Mouse (Mus musculus) hindbrain, embryonic 16.5 days (tissue): ENCODE measurements around the gene Kcnk10. TPM values are rescaled to one million over a fixed set of nuclear protein-coding genes. Genes with fewer than 3 reads are reported as not detected.

Source experiments
- ATAC-seq: fragments of 200-750 bp; cut with Nextera tagmentation; 2 replicates; pipeline ENCODE4 v1.8.0; 2017; ENCODE audit warnings: moderate TSS enrichment, moderate library complexity
- H3K27ac ChIP-seq: fragments of 300-500 bp; sonication (generic); 2 replicates; pipeline ENCODE4 v1.5.1; 2014; ENCODE audit warnings: low read depth, mild to moderate bottlenecking, control low read depth, low read length, moderate library complexity
- H3K27me3 ChIP-seq: fragments of 300-500 bp; sonication (generic); replicated peaks from 2 replicates; pipeline ENCODE4 v1.6.1; 2014; ENCODE audit warnings: low read length; ENCODE audit not compliant: control insufficient read depth, insufficient read depth
- H3K36me3 ChIP-seq: fragments of 300-500 bp; sonication (generic); 2 replicates; pipeline ENCODE4 v1.6.1; 2014; ENCODE audit warnings: mild to moderate bottlenecking, low read length, moderate library complexity, mixed read lengths; ENCODE audit not compliant: control insufficient read depth, insufficient read depth
- H3K4me1 ChIP-seq: fragments of 300-500 bp; sonication (generic); 2 replicates; pipeline ENCODE4 v1.6.1; 2014; ENCODE audit warnings: low read depth, low read length; ENCODE audit not compliant: control insufficient read depth, insufficient read depth
- H3K4me2 ChIP-seq: fragments of 300-500 bp; sonication (generic); 2 replicates; pipeline ENCODE4 v1.6.1; 2014; ENCODE audit warnings: mild to moderate bottlenecking, low read length, control low read depth, moderate library complexity
- H3K4me3 ChIP-seq: fragments of 300-500 bp; sonication (generic); 2 replicates; pipeline ENCODE4 v1.5.1; 2014; ENCODE audit warnings: mild to moderate bottlenecking, low read length, control low read depth, moderate library complexity
- H3K9ac ChIP-seq: fragments of 300-500 bp; sonication (generic); 2 replicates; pipeline ENCODE4 v1.6.1; 2014; ENCODE audit warnings: low read depth, mild to moderate bottlenecking, control low read depth, low read length, moderate library complexity
- H3K9me3 ChIP-seq: fragments of 300-500 bp; sonication (generic); 2 replicates; pipeline ENCODE4 v1.6.1; 2014; ENCODE audit warnings: mild to moderate bottlenecking, low read length, moderate library complexity; ENCODE audit not compliant: control insufficient read depth
- WGBS: fragments of 180-500 bp; shearing (Covaris S2); extraction: QIAGEN DNeasy Blood & Tissue Kit; methylation state at CpG from one replicate; pipeline ENCODE4 v1.1.7; 2014; 5-methylcytosine and 5-hydroxymethylcytosine counted together
- polyA plus RNA-seq: library from polyadenylated mRNA; unstranded; fragments of >200 nt; fragmentation: Nextera tagmentation; extraction: Ambion mirVana; gene quantifications from 2 replicates; pipeline ENCODE4 v1.2.1, GENCODE M21; 2015

Gene Kcnk10
- polyA plus RNA-seq, 1 experiment from 2014 or later = 35.0 TPM

DNA sequence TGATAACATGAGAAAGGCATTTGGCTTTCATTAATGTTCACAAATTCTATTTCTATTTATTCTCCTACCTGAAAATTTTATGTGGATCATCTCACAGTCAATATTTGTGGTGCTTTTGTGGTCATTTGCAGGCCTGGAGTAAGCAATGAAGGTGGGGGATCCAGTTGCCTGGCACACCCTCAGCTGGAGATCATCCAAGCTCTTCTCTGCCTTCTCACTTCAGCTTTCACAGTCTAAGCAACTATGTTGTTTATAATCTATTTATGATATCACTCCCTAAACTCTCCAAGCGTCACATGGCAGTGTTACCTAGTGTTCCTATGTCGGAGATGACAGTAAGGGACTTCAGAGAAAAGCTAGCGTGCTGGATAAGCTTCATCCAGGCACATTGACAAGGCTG, 18.1 kb downstream of the Kcnk10 start:
- H3K4me3 ChIP-seq = no peak overlapping the region
- no peaks in the 10 kb centered on the region for H3K36me3 ChIP-seq
- H3K4me2 ChIP-seq = no peak overlapping the region
- 83% methylated on average over 3 of the region's 3 CpGs for WGBS
- no peak overlapping the region for H3K9ac ChIP-seq
- ATAC-seq = no peak
- H3K9me3 ChIP-seq = no peaks in the 10 kb centered on the region
- no peaks in the 10 kb centered on the region for H3K27me3 ChIP-seq
- H3K4me1 ChIP-seq = peaks cover 17% of the 10 kb centered on the region
- no peak overlapping the region for H3K27ac ChIP-seq

DNA sequence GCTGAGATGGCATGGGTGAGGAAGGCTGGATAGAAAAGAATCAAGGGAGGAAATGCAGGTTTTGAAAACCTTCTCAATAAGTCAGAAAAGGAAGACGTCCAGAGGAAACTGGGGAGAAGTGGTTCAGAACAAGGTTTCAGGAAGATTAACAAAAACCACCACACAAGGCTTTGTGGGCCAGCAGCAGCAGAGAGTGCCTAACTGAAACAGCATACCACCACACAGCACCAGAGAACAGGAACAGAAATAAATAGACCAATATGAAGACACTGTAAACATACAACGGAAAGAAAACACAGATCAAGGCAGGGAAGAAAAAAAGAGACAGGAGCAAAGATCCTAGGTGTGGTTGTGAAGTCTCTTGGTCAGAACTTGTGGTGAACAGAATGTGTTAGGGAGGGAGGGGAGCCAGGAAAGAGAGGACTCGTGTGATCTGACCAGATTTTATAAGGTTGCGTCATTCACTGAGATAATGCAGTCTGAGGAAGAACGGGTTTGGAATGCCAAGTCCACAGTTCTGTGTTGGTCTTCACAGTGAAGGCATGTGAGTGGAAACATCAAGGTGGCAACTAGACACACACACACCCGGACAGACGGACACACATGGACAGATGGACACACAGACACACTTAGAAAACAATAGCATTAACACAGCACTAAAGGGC, 21.0 kb downstream of the Kcnk10 start:
- 84% methylated on average over 7 of the region's 7 CpGs for WGBS
- Histone ChIP-seq H3K36me3 (no peaks in the 10 kb centered on the region), H3K9me3 (no peaks in the 10 kb centered on the region), H3K27ac (no peak overlapping the region), H3K4me2 (no peak overlapping the region), H3K4me1 (no peaks in the 10 kb centered on the region), H3K27me3 (no peaks in the 10 kb centered on the region), H3K9ac (no peak overlapping the region), H3K4me3 (no peak overlapping the region)
- ATAC-seq = no peak

DNA sequence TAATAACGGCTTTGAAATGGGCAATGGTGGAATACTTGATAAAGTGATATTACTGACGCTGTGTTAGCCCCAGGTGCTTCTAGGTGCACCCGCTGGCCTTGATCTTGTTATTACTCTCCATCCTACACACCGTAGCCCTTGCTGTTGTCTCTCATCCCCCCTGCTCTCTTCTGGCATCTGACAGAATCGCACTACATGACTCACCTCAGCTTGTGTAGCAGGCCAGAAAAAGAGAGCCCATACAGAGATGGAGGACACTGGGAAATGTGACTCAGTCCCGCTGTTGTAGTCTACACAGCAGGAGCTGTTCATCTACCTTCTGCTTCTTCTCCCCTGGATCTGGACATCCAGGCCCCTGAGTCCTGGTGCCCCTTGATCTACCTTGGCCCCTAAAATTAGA, 28.1 kb downstream of the Kcnk10 start:
- H3K4me1 ChIP-seq = no peaks in the 10 kb centered on the region
- WGBS = 86% methylated on average over 6 of the region's 6 CpGs
- ATAC-seq = no peak
- no peak overlapping the region for H3K4me2 ChIP-seq
- H3K9me3 ChIP-seq = no peaks in the 10 kb centered on the region
- no peak overlapping the region for H3K9ac ChIP-seq
- no peaks in the 10 kb centered on the region for H3K36me3 ChIP-seq
- no peak overlapping the region for H3K27ac ChIP-seq
- H3K27me3 ChIP-seq = no peaks in the 10 kb centered on the region
- no peak overlapping the region for H3K4me3 ChIP-seq

DNA sequence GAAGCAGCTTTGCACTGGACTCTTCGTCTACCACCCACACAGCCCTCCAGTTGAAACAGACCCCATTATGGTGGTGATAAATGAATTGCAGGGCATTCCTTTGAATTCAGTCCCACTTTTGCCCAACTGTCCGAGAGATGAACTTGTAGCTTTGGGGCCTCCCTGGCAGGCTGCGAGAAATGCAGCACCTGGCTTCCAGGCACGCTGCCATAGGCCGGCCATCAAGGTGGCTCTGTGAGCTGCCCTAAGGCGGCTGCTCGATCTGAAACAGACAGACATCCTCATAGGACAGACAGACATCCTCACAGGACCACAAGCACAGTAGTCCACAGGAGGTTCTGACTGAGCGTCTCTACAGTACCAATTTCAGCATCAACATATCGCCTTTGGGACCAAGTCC, 30.0 kb downstream of the Kcnk10 start:
- H3K4me3 ChIP-seq = no peak overlapping the region
- ATAC-seq = no peak
- no peaks in the 10 kb centered on the region for H3K27me3 ChIP-seq
- 71% methylated on average over 9 of the region's 9 CpGs for WGBS
- no peak overlapping the region for H3K9ac ChIP-seq
- H3K4me1 ChIP-seq = no peaks in the 10 kb centered on the region
- H3K27ac ChIP-seq = no peak overlapping the region
- H3K9me3 ChIP-seq = no peaks in the 10 kb centered on the region
- no peak overlapping the region for H3K4me2 ChIP-seq
- H3K36me3 ChIP-seq = no peaks in the 10 kb centered on the region

DNA sequence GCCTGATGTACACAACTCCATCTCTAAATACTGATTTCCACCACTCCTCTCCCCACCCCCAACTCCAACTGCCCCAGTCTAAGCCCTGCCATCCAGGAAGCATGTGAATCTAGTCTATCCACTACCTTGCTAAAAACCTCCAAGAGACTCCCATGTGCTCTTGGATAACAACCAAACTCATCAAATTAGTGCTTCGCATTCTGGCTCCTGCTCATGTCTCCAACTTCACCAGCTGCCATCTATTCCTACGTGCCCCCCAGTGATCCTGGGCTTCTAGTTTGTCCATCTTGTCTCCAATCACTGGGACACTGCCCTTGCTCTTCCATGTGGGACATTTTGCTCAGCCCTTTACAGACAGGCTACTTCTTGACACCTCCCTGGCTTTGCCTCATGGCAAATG, 32.2 kb downstream of the Kcnk10 start:
- H3K27ac ChIP-seq = no peak overlapping the region
- 84% methylated on average over 2 of the region's 2 CpGs for WGBS
- peak; percentile 41; the same call in 1 of the 2 replicates for ATAC-seq
- H3K4me1 ChIP-seq = no peaks in the 10 kb centered on the region
- no peaks in the 10 kb centered on the region for H3K27me3 ChIP-seq
- H3K4me3 ChIP-seq = no peak overlapping the region
- H3K36me3 ChIP-seq = no peaks in the 10 kb centered on the region
- no peak overlapping the region for H3K4me2 ChIP-seq
- no peaks in the 10 kb centered on the region for H3K9me3 ChIP-seq
- H3K9ac ChIP-seq = no peak overlapping the region

DNA sequence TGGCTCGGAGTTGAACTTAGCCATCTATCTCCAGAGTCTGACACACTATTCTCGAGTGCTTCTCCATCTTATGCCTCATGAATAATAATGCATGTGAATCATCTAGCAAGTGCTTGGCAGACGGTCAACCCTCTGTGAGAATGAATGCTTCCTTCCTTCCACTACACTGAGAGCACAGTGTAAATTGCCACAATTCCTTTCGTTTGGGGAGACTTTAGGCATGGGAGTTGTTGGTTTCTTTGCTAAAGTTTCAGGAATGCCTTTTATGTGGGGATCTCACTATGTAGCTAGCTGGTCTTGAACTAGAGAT, 32.9 kb downstream of the Kcnk10 start:
- no peak overlapping the region for H3K4me2 ChIP-seq
- H3K27ac ChIP-seq = no peak overlapping the region
- H3K36me3 ChIP-seq = no peaks in the 10 kb centered on the region
- H3K9me3 ChIP-seq = no peaks in the 10 kb centered on the region
- peak; percentile 40; the same call in 1 of the 2 replicates for ATAC-seq
- H3K4me1 ChIP-seq = no peaks in the 10 kb centered on the region
- no peak overlapping the region for H3K4me3 ChIP-seq
- 50% methylated on average over 4 of the region's 4 CpGs for WGBS
- H3K9ac ChIP-seq = no peak overlapping the region
- no peaks in the 10 kb centered on the region for H3K27me3 ChIP-seq

DNA sequence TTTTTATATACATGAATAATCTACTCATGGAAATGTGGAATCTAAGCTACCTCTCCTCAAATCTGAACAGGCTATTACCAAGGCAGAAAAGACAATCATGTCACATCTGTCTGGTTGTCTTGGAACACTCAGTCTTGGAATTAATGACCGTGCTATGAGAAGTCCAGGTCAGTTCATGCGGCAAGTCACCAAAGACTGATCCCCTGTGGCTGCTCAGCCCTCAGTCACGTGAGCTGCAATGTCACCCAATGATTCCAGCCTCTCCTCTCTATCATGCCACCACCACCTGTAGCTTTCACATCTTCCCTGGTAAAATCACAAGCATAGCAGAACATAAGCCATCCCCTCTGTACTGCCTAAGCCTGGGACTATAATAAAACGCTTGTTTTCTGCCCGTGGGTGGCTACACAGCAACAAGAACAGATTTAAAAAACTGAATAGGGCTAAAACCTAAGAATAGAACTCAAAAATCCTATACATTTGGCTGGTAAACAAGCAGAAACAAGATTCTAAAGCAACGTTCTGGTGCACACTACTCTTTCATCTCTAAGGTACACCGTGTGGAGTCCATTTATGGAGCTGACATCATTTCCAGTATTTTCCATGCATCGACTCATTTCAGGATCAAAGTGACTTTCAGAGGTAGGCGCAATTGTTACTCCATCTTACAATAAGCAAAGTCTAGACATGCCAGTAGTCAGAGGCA, 33.4 kb downstream of the Kcnk10 start:
- ATAC-seq = 0 out of 2 replicates have a peak, but pooled peaks have one; percentile 3

DNA sequence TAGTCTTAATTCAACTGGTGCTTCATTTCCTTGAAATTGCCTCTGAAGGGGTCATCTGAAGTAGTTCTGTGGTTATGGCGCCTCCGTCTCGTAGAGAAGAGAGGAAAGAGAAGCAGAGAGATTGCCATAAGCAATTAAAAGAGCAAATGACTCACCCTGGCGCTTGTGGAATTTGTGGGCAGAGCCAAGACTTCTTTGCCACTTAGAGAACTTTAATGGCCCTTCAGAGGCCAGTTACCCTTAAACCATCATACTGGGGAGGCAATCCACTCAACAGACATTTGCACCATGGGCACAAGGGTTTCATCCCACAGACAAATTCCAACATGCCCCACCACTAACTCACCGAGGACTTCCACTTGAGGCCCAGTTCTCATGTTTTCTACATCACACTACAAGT, 41.4 kb downstream of the Kcnk10 start:
- H3K4me1 ChIP-seq = no peaks in the 10 kb centered on the region
- no peaks in the 10 kb centered on the region for H3K9me3 ChIP-seq
- ATAC-seq = no peak
- no peaks in the 10 kb centered on the region for H3K36me3 ChIP-seq
- 77% methylated on average over 5 of the region's 5 CpGs for WGBS
- no peaks in the 10 kb centered on the region for H3K27me3 ChIP-seq
- no peak overlapping the region for H3K4me3 ChIP-seq
- no peak overlapping the region for H3K9ac ChIP-seq
- H3K27ac ChIP-seq = no peak overlapping the region
- H3K4me2 ChIP-seq = no peak overlapping the region

More for the DNA sequence above, 33.4 kb downstream of the Kcnk10 start:
- Histone ChIP-seq H3K27me3 (no peaks in the 10 kb centered on the region), H3K4me3 (no peak overlapping the region), H3K36me3 (no peaks in the 10 kb centered on the region), H3K27ac (no peak overlapping the region), H3K4me1 (no peaks in the 10 kb centered on the region), H3K9ac (no peak overlapping the region), H3K9me3 (no peaks in the 10 kb centered on the region), H3K4me2 (no peak overlapping the region)
- 84% methylated on average over 9 of the region's 9 CpGs for WGBS

DNA sequence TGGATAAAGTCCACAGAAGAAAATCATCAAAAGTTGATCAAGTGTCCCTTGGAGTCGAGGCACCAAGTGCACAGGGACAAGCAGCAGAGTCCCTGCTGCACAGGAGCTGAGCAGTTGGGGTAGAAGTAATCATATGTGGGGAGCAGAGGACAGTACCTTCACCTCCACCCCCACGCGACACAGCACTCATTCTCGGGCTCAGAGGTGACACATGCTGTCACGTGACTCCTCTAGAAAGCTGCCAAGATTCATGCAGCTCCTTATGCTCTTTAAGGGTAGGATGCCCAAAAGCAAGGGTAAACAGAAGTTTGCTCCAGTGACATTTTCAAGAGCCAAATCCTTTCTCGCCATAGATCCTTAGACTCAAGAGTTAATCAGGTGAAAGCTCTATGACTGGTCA, 42.1 kb downstream of the Kcnk10 start:
- Histone ChIP-seq H3K27me3 (no peaks in the 10 kb centered on the region), H3K27ac (no peak overlapping the region), H3K4me2 (no peak overlapping the region), H3K4me3 (no peak overlapping the region), H3K9ac (no peak overlapping the region), H3K4me1 (no peaks in the 10 kb centered on the region), H3K9me3 (no peaks in the 10 kb centered on the region), H3K36me3 (no peaks in the 10 kb centered on the region)
- WGBS = 82% methylated on average over 6 of the region's 6 CpGs
- no peak for ATAC-seq
